Mouse (Mus musculus) olfactory bulb, adult 2 months (tissue): ENCODE data around the gene Morn5. TPM values are rescaled to one million over a fixed set of nuclear protein-coding genes. Genes with fewer than 3 reads are reported as not detected.
A peak's percentile ranks its signal among the peaks of the same experiment; 100 is the strongest.

Source experiments
- H3K27ac ChIP-seq: fragments of 200-500 bp; 2 replicates; pipeline ENCODE4 v1.5.1; 2012; ENCODE audit warnings: low read depth, low read length; ENCODE audit not compliant: insufficient read depth
- H3K4me1 ChIP-seq: fragments of 200-500 bp; 2 replicates; pipeline ENCODE4 v1.6.1; 2012; ENCODE audit warnings: low read length; ENCODE audit not compliant: control insufficient read depth, insufficient read depth
- H3K4me3 ChIP-seq: fragments of 200-500 bp; 2 replicates; pipeline ENCODE4 v1.5.1; 2012; ENCODE audit warnings: mild to moderate bottlenecking, low read depth, low read length, moderate library complexity; ENCODE audit not compliant: insufficient read depth
- CTCF ChIP-seq: fragments of 200-500 bp; IDR thresholded peaks from 2 replicates; pipeline ENCODE4 v1.5.1; 2012; ENCODE audit warnings: low read depth, mild to moderate bottlenecking, low read length, moderate library complexity; ENCODE audit not compliant: insufficient read depth
- POLR2A ChIP-seq: fragments of 200-500 bp; IDR thresholded peaks from 2 replicates; pipeline ENCODE4 v1.6.1; 2012; ENCODE audit warnings: mild to moderate bottlenecking, low read depth, low read length, moderate library complexity; ENCODE audit not compliant: insufficient read depth
- WGBS: fragments of 180-500 bp; shearing (Covaris S2); methylation state at CpG from one replicate; pipeline ENCODE4 v1.1.7; 2018; 5-methylcytosine and 5-hydroxymethylcytosine counted together
- polyA plus RNA-seq: library from polyadenylated mRNA; stranded (reverse); fragments of >200 nt; gene quantifications from 2 replicates; pipeline ENCODE4 v1.2.4, GENCODE M21; 2012; ENCODE audit warnings: low replicate concordance; ENCODE audit not compliant: missing spikeins, insufficient read depth, insufficient read length

Morn5 gene
- polyA plus RNA-seq, 1 experiment, result not detected

GRCm38 (mm10) chr2:36099739-36100138, 50.5 kb downstream of the Morn5 start:
- Histone ChIP-seq H3K4me1 (peaks cover 23% of the 10 kb centered on the region), H3K27ac (no peak overlapping the region), H3K4me3 (no peak overlapping the region)
- no peak for TF ChIP-seq CTCF
- TF ChIP-seq POLR2A, result no peak
- WGBS, result 26% methylated on average over 6 of the region's 6 CpGs

- TF ChIP-seq POLR2A, result no peak
- no peak for TF ChIP-seq CTCF
- Histone ChIP-seq H3K4me1 (peaks cover 33% of the 10 kb centered on the region), H3K27ac (no peak overlapping the region), H3K4me3 (no peak overlapping the region)
- WGBS, result 11% methylated on average over 28 of the region's 28 CpGs
Observed at GRCm38 (mm10) chr2:36101866-36102558, 52.8 kb downstream of the Morn5 start.

- 5% methylated on average over 21 of the region's 21 CpGs for WGBS
- Histone ChIP-seq H3K27ac (no peak overlapping the region), H3K4me3 (no peak overlapping the region), H3K4me1 (peaks cover 33% of the 10 kb centered on the region)
- no peak for TF ChIP-seq POLR2A
Observed at GRCm38 (mm10) chr2:36102559-36102946, 53.3 kb downstream of the Morn5 start.

GRCm38 (mm10) chr2:36103069-36103554, 53.9 kb downstream of the Morn5 start:
- TF ChIP-seq CTCF, result no peak
- no peak for TF ChIP-seq POLR2A
- 7% methylated on average over 21 of the region's 21 CpGs for WGBS
- Histone ChIP-seq H3K4me3 (no peak overlapping the region), H3K4me1 (peaks cover 33% of the 10 kb centered on the region), H3K27ac (no peak overlapping the region)

- TF ChIP-seq CTCF (no peak), POLR2A (no peak)
- no peak overlapping the region for H3K27ac ChIP-seq
- WGBS, result 2% methylated on average over 38 of the region's 38 CpGs
- peaks cover 33% of the 10 kb centered on the region for H3K4me1 ChIP-seq
- H3K4me3 ChIP-seq, result 0 out of 2 replicates have a peak overlapping the region, but pooled peaks have one; percentile 3
Observed at GRCm38 (mm10) chr2:36103555-36104367, 54.5 kb downstream of the Morn5 start.

GRCm38 (mm10) chr2:36104436-36104955, 55.2 kb downstream of the Morn5 start:
- Histone ChIP-seq H3K4me1 (peaks cover 33% of the 10 kb centered on the region), H3K4me3 (peak overlapping the region; percentile 10; the same call in 1 of the 2 replicates), H3K27ac (no peak overlapping the region)
- WGBS, result 1% methylated on average over 32 of the region's 32 CpGs
- TF ChIP-seq CTCF, result no peak
- TF ChIP-seq POLR2A, result no peak

GRCm38 (mm10) chr2:36104956-36105741, 55.9 kb downstream of the Morn5 start, which contains the start of gene Lhx6:
Gene Lhx6, minus strand, starts transcription at chr2:36105408.
- under 1% methylated on average over 53 of the region's 58 CpGs for WGBS
- H3K4me3 ChIP-seq, result peak within 1 kb of the TSS; percentile 10; the same call in 1 of the 2 replicates
- TF ChIP-seq CTCF (no peak), POLR2A (no peak)
- peaks cover 33% of the 10 kb centered on the region for H3K4me1 ChIP-seq
- no peak within 1 kb of the TSS for H3K27ac ChIP-seq

- 7% methylated on average over 7 of the region's 7 CpGs for WGBS
- H3K4me3 ChIP-seq, result no peak overlapping the region
- H3K27ac ChIP-seq, result no peak overlapping the region
- peaks cover 18% of the 10 kb centered on the region for H3K4me1 ChIP-seq
- TF ChIP-seq CTCF, result no peak
- no peak for TF ChIP-seq POLR2A
Observed at GRCm38 (mm10) chr2:36108615-36109014, 59.4 kb downstream of the Morn5 start.

GRCm38 (mm10) chr2:36112632-36113031, 63.4 kb downstream of the Morn5 start:
- Histone ChIP-seq H3K4me1 (no peaks in the 10 kb centered on the region), H3K27ac (no peak overlapping the region), H3K4me3 (no peak overlapping the region)
- 83% methylated on average over 3 of the region's 3 CpGs for WGBS
- TF ChIP-seq POLR2A (no peak), CTCF (no peak)
